ENCODE assay signal across 16 mouse cellular contexts in the genomic region with DNA sequence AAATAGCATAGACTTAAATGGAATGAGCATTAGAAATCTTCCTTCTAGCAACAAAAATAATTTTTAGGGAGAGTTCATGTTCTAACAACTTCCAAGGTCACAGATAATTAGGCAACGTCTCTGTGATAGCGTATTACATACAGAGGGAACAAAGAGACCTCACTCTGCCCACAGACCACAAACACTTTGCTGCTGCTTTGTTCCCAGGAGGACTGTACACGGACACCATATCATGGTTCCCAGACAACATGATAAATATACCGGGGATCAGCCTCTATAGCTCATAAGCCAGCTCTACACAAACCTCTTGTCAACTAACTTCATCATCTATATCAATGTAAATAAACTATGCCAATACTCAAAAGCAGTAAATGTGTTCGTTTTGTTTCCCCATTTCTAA.
"Had no signal": no experiment of that assay in that cellular context is flagged by ENCODE, and none has a peak within 500 bp of the region (broad histone marks: within the 10 kb centered on the region; RNA-seq: fewer than 3 reads in every experiment).

No protein-coding gene starts in this region.

- H3K27ac ChIP-seq: limb, embryonic 13.5 days; liver, embryonic 15.5 days; neural tube, embryonic 12.5 days had no signal

- ATAC-seq: intestine, postnatal 0 days had no signal

- H3K4me1 ChIP-seq: neural tube, embryonic 12.5 days had no signal

- DNase-seq: kidney, adult 8-10 months; kidney, postnatal 25 days; layer of hippocampus, adult 9-11 months; layer of hippocampus, postnatal 36 days; lung, embryonic 14.5 days; lung, postnatal 10 days; lung, postnatal 4 days; midbrain, embryonic 14.5 days; retina, postnatal 1 day; right cerebral cortex, postnatal 4 days; spleen, adult 18-20 months; thymus, postnatal 36 days had no signal

- H3K4me3 ChIP-seq: limb, embryonic 13.5 days; liver, embryonic 15.5 days; neural tube, embryonic 12.5 days had no signal

- H3K27me3 ChIP-seq: limb, embryonic 13.5 days; liver, embryonic 15.5 days; neural tube, embryonic 12.5 days had no signal
